Mouse (Mus musculus): ENCODE results near the gene Olfr354.

Gene Olfr354

GRCm38 (mm10) chr2:36905380-36905779, at the start of gene Olfr354:
Gene Olfr354 (plus strand): TSS chr2:36905680.
- in situ Hi-C loops (cut with MboI; ENCODE audit: low sequenced_read_pairs) = no loop called here

- in situ Hi-C loops (cut with MboI; ENCODE audit: low sequenced_read_pairs) = no loop called here
These were observed 42.9 kb upstream of the Olfr354 start, which contains the start of gene Olfr351 for GRCm38 (mm10) chr2:36862560-36862959. Gene Olfr351 (minus strand): TSS chr2:36862660.

- in situ Hi-C loops (cut with MboI; ENCODE audit: low sequenced_read_pairs) = no loop called here
These were observed 37.3 kb upstream of the Olfr354 start, which contains the start of gene Olfr352 for GRCm38 (mm10) chr2:36868160-36868559. Gene Olfr352 (plus strand): TSS chr2:36868460.

GRCm38 (mm10) chr2:36892836-36893235, 12.6 kb upstream of the Olfr354 start, which contains the start of gene Olfr353:
Gene Olfr353 (minus strand): TSS chr2:36892936.
- in situ Hi-C loops (cut with MboI; ENCODE audit: low sequenced_read_pairs) = no loop called here

GRCm38 (mm10) chr2:36897114-36897513, 8.4 kb upstream of the Olfr354 start:
- in situ Hi-C loops (cut with MboI; ENCODE audit: low sequenced_read_pairs) = no loop called here

GRCm38 (mm10) chr2:36928797-36929196, 23.3 kb downstream of the Olfr354 start, which contains the start of gene Olfr355:
Gene Olfr355 (minus strand): TSS chr2:36928897.
- in situ Hi-C loops (cut with MboI; ENCODE audit: low sequenced_read_pairs) = no loop called here

- in situ Hi-C loops (cut with MboI; ENCODE audit: low sequenced_read_pairs) = no loop called here
These were observed 31.3 kb downstream of the Olfr354 start, which contains the start of gene Olfr356 for GRCm38 (mm10) chr2:36936821-36937220. Gene Olfr356 (plus strand): TSS chr2:36937121.

All from CH12F3 (cell line).